Mouse (Mus musculus) heart, postnatal 10 days (tissue): ENCODE results near the gene Ovgp1. TPM values are rescaled to one million over a fixed set of nuclear protein-coding genes. Genes with fewer than 3 reads are reported as not detected.
A peak's percentile ranks its signal among the peaks of the same experiment; 100 is the strongest.

Experiments used
- DNase-seq, 2 experiments: peaks; one replicate each; pipeline ENCODE4 v3.0.0; 2021
- intact Hi-C: fragments of 180-260 bp; cut with DNase I; formaldehyde crosslinking; loops from one replicate; pipeline ENCODE4 v1.15.1; 2025
- total RNA-seq, 2 experiments: library from RNA; stranded (reverse); gene quantifications; 2 replicates each; pipeline ENCODE4 v1.2.3; 2021

The Ovgp1 gene
- total RNA-seq = under 1 TPM; 0.15 to 0.24 TPM

- no peak for DNase-seq
- intact Hi-C loops = no loop called here
Measured at GRCm38 (mm10) chr3:105973411-105973810, at the start of gene Ovgp1. Ovgp1 (plus strand) TSS chr3:105973711.

- intact Hi-C loops = no loop called here
- no peak for DNase-seq
Measured at GRCm38 (mm10) chr3:105924616-105925015, 48.9 kb upstream of the Ovgp1 start.

- intact Hi-C loops = no loop called here
- no peak for DNase-seq
Measured at GRCm38 (mm10) chr3:105927561-105928194, 45.8 kb upstream of the Ovgp1 start.

GRCm38 (mm10) chr3:105928195-105928569, 45.3 kb upstream of the Ovgp1 start:
- DNase-seq = no peak
- intact Hi-C loops = no loop called here

GRCm38 (mm10) chr3:105928781-105929180, 44.7 kb upstream of the Ovgp1 start:
- intact Hi-C loops = no loop called here
- DNase-seq = no peak

- intact Hi-C loops = no loop called here
- DNase-seq = no peak
Measured at GRCm38 (mm10) chr3:105929821-105930220, 43.7 kb upstream of the Ovgp1 start.

GRCm38 (mm10) chr3:105931095-105931494, 42.4 kb upstream of the Ovgp1 start:
- intact Hi-C loops = no loop called here
- no peak for DNase-seq

GRCm38 (mm10) chr3:105932240-105933071, 41.1 kb upstream of the Ovgp1 start, which contains the start of gene I830077J02Rik:
I830077J02Rik (minus strand) TSS chr3:105932664.
- DNase-seq = no peak
- intact Hi-C loops = no loop called here

- intact Hi-C loops = no loop called here
- no peak for DNase-seq
Measured at GRCm38 (mm10) chr3:105933926-105934325, 39.6 kb upstream of the Ovgp1 start.

- intact Hi-C loops = no loop called here
Measured at GRCm38 (mm10) chr3:105935033-105935432, 38.5 kb upstream of the Ovgp1 start.

GRCm38 (mm10) chr3:105936111-105936510, 37.4 kb upstream of the Ovgp1 start:
- no peak for DNase-seq
- intact Hi-C loops = no loop called here

More at GRCm38 (mm10) chr3:105935033-105935432, 38.5 kb upstream of the Ovgp1 start:
- peak; percentile 83 to 85 for DNase-seq

- intact Hi-C loops = no loop called here
- DNase-seq = no peak
Measured at GRCm38 (mm10) chr3:105951348-105951747, 22.2 kb upstream of the Ovgp1 start.

GRCm38 (mm10) chr3:105957235-105957634, 16.3 kb upstream of the Ovgp1 start:
- DNase-seq = no peak
- intact Hi-C loops = loop anchor here (5.0 kb wide), 1 partner anchor 280 kb away; no protein-coding TSS in a partner anchor

GRCm38 (mm10) chr3:105958204-105958603, 15.3 kb upstream of the Ovgp1 start:
- DNase-seq = no peak
- intact Hi-C loops = loop anchor here (5.0 kb wide), 1 partner anchor 281 kb away; no protein-coding TSS in a partner anchor

GRCm38 (mm10) chr3:105958974-105959580, 14.4 kb upstream of the Ovgp1 start, which contains the start of gene Wdr77:
Wdr77 (plus strand) TSS chr3:105959369.
- DNase-seq = peak; percentile 97 to 98
- intact Hi-C loops = loop anchor here (5.0 kb wide), 1 partner anchor 282 kb away; no protein-coding TSS in a partner anchor

GRCm38 (mm10) chr3:105959585-105959984, 13.9 kb upstream of the Ovgp1 start:
- no peak for DNase-seq
- intact Hi-C loops = loop anchor here (5.0 kb wide), 1 partner anchor 282 kb away; no protein-coding TSS in a partner anchor

GRCm38 (mm10) chr3:105959999-105960398, 13.5 kb upstream of the Ovgp1 start, which contains the start of gene Atp5f1:
Atp5f1 (minus strand) TSS chr3:105960099.
- no peak for DNase-seq
- intact Hi-C loops = loop anchor here (5.0 kb wide), 1 partner anchor 283 kb away; no protein-coding TSS in a partner anchor

- DNase-seq = no peak
- intact Hi-C loops = no loop called here
Measured at GRCm38 (mm10) chr3:105960700-105961099, 12.8 kb upstream of the Ovgp1 start.

- intact Hi-C loops = no loop called here
- no peak for DNase-seq
Measured at GRCm38 (mm10) chr3:105971831-105972446, 1.6 kb upstream of the Ovgp1 start.

- intact Hi-C loops = no loop called here
- no peak for DNase-seq
Measured at GRCm38 (mm10) chr3:105974174-105974573, 663 bp downstream of the Ovgp1 start.
